Mouse (Mus musculus): ENCODE data around the gene Stambpl1. TPM values are rescaled to one million over a fixed set of nuclear protein-coding genes. Genes with fewer than 3 reads are reported as not detected.

Stambpl1 gene
- total and polyA plus RNA-seq, 2 experiments from 2014 or later, result 7.4 to 9.4 TPM

DNA sequence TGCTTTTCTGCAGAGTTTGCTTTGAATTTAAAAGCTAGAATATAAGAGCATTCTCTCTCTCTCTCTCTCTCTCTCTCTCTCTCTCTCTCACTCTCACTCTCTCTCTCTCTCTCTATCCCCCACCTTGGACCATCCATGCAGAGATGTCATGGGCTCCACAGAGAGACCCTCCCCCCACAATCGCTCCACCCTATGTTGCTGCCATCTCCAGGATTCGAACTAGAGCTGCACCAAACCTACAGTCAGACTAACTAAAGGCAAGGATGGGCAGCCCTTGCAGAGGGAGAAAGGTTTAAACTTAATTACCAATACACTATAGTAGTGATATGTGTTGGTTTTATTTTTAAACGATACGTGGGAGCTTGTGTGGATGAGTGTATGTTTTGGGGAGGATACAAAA lies 58.6 kb downstream of the Stambpl1 start:
- no peak for ATAC-seq (ENCODE audit: insufficient read depth, low read depth)
- 81% methylated on average over 4 of the region's 4 CpGs for WGBS
- Histone ChIP-seq H3K36me3 (replicated peaks; ENCODE audit: control insufficient read depth, insufficient read depth, low read length) (peaks cover 42% of the 10 kb centered on the region), H3K9me3 (replicated peaks; ENCODE audit: control insufficient read depth, low read length) (no peaks in the 10 kb centered on the region), H3K27ac (ENCODE audit: low read depth) (no peak overlapping the region), H3K9ac (replicated peaks; ENCODE audit: low read depth, low read length) (no peak overlapping the region), H3K27me3 (ENCODE audit: control insufficient read depth, insufficient read depth, low read length) (no peaks in the 10 kb centered on the region), H3K4me1 (ENCODE audit: control insufficient read depth, insufficient read depth) (no peaks in the 10 kb centered on the region), H3K4me3 (ENCODE audit: low read depth, low read length) (no peak overlapping the region), H3K4me2 (ENCODE audit: low read depth, low read length) (no peak overlapping the region)
- DNase-seq (ENCODE audit: low spot score), result no peak
- TF ChIP-seq CTCF (IDR thresholded peaks at IDR 0.05; ENCODE audit: low read depth) (no peak), EP300 (IDR thresholded peaks at IDR 0.05; ENCODE audit: low read depth) (no peak)

DNA sequence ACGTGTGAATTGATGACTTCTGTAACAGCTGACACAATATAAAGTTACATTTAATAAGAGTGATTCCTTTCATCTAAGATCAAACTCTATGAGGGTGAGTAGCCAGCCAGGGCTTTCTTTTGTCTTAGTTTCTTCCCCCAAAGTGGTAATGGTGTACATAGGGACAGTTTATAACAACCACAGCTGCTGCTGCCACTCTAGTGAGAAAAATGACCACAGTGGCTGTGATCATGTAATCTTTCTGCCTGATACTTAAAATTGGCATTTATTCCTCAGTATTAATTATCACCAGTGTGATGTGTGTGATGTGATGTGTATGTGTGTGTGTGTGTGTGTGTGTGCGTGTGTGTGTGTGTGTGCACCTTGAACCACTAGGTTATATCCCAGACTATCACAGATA lies 59.9 kb downstream of the Stambpl1 start:
- ATAC-seq (ENCODE audit: insufficient read depth, low read depth) (no peak), DNase-seq (ENCODE audit: low spot score) (no peak)
- Histone ChIP-seq H3K4me2 (ENCODE audit: low read depth, low read length) (peak overlapping the region; percentile 62; the same call in 1 of the 2 replicates), H3K9me3 (replicated peaks; ENCODE audit: control insufficient read depth, low read length) (no peaks in the 10 kb centered on the region), H3K36me3 (replicated peaks; ENCODE audit: control insufficient read depth, insufficient read depth, low read length) (peaks cover 30% of the 10 kb centered on the region), H3K4me1 (ENCODE audit: control insufficient read depth, insufficient read depth) (no peaks in the 10 kb centered on the region), H3K9ac (replicated peaks; ENCODE audit: low read depth, low read length) (no peak overlapping the region), H3K4me3 (ENCODE audit: low read depth, low read length) (no peak overlapping the region), H3K27ac (ENCODE audit: low read depth) (no peak overlapping the region), H3K27me3 (ENCODE audit: control insufficient read depth, insufficient read depth, low read length) (no peaks in the 10 kb centered on the region)
- TF ChIP-seq CTCF (IDR thresholded peaks at IDR 0.05; ENCODE audit: low read depth) (no peak), EP300 (IDR thresholded peaks at IDR 0.05; ENCODE audit: low read depth) (no peak)
- 76% methylated on average over 2 of the region's 2 CpGs for WGBS

DNA sequence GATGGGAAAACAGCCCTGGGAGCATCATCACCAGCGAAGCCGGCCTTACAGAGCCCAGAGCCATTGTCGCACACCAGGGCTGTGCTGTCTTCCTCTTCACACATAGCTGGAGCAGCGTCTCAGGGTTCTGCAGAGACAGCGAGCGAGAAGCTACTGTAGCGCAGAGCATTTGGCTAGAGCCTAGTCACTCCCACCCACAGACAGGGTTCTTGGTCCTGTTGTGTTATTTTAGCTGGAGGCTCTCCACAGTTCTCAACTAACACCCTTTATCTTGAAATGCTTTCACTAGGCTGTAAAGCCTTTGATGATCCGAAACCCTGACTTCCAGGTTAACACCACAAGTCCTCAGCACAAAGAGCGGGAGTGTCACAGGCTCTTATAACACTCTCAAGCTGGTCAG lies 60.4 kb downstream of the Stambpl1 start:
- no peaks in the 10 kb centered on the region for H3K9me3 ChIP-seq (replicated peaks; ENCODE audit: control insufficient read depth, low read length)
- H3K4me2 ChIP-seq (ENCODE audit: low read depth, low read length), result peak overlapping the region; percentile 62
- peak; percentile 31 for DNase-seq (ENCODE audit: low spot score)
- ATAC-seq (ENCODE audit: insufficient read depth, low read depth), result no peak
- 37% methylated on average over 9 of the region's 9 CpGs for WGBS
- peaks cover 24% of the 10 kb centered on the region for H3K36me3 ChIP-seq (replicated peaks; ENCODE audit: control insufficient read depth, insufficient read depth, low read length)
- H3K27me3 ChIP-seq (ENCODE audit: control insufficient read depth, insufficient read depth, low read length), result no peaks in the 10 kb centered on the region
- TF ChIP-seq CTCF (IDR thresholded peaks at IDR 0.05; ENCODE audit: low read depth), result no peak
- TF ChIP-seq EP300 (IDR thresholded peaks at IDR 0.05; ENCODE audit: low read depth), result no peak
- no peak overlapping the region for H3K27ac ChIP-seq (ENCODE audit: low read depth)
- peak overlapping the region; percentile 59 for H3K4me3 ChIP-seq (ENCODE audit: low read depth, low read length)
- no peaks in the 10 kb centered on the region for H3K4me1 ChIP-seq (ENCODE audit: control insufficient read depth, insufficient read depth)
- H3K9ac ChIP-seq (replicated peaks; ENCODE audit: low read depth, low read length), result peak overlapping the region; percentile 33; the same call in 1 of the 2 replicates

DNA sequence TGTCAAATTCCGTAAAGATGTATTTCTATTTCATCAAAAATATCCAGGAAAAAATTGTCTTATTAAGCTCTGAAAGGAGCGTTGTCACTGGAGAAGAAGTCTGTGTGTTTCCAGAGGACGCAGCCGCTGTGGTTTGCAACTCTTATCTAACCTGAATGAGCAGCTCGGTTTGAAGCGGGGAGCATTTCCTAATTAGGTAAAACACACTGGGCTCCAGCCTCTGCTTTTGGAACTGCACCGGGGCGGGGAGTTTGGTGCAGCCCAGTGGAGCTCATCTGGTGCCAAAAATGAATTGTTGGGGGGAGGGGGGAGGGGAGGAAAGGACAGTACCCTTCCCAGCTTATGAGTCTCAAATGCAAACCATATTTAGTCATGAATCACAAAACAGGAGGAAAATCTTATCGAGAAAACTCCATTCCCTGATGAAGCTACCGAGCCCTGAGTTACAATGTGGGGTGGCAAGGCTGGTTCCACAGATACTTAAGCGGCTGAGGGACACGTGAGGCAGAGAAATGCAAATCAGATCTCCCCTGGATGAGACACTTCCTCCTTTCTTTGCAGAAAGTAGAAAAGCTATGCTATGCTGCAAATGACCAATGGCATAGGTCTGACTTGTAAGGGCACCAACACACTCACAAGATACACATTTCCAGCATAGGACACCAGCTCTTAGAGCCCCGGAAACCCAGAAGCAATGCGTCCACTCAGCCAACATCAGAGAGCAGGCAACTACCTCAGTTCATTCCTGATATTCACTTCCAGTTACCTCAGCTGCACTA lies 62.3 kb downstream of the Stambpl1 start:
- no peak for TF ChIP-seq EP300 (IDR thresholded peaks at IDR 0.05; ENCODE audit: low read depth)
- no peak for TF ChIP-seq CTCF (IDR thresholded peaks at IDR 0.05; ENCODE audit: low read depth)
- peak; percentile 74 for DNase-seq (ENCODE audit: low spot score)
- Histone ChIP-seq H3K36me3 (replicated peaks; ENCODE audit: control insufficient read depth, insufficient read depth, low read length) (peaks cover 12% of the 10 kb centered on the region), H3K27me3 (ENCODE audit: control insufficient read depth, insufficient read depth, low read length) (no peaks in the 10 kb centered on the region), H3K4me2 (ENCODE audit: low read depth, low read length) (peak overlapping the region; percentile 62), H3K9me3 (replicated peaks; ENCODE audit: control insufficient read depth, low read length) (no peaks in the 10 kb centered on the region), H3K27ac (ENCODE audit: low read depth) (peak overlapping the region; percentile 92), H3K4me1 (ENCODE audit: control insufficient read depth, insufficient read depth) (no peaks in the 10 kb centered on the region), H3K4me3 (ENCODE audit: low read depth, low read length) (peak overlapping the region; percentile 59), H3K9ac (replicated peaks; ENCODE audit: low read depth, low read length) (peak overlapping the region; percentile 76)
- ATAC-seq (ENCODE audit: insufficient read depth, low read depth), result peak; percentile 62
- 13% methylated on average over 14 of the region's 14 CpGs for WGBS

DNA sequence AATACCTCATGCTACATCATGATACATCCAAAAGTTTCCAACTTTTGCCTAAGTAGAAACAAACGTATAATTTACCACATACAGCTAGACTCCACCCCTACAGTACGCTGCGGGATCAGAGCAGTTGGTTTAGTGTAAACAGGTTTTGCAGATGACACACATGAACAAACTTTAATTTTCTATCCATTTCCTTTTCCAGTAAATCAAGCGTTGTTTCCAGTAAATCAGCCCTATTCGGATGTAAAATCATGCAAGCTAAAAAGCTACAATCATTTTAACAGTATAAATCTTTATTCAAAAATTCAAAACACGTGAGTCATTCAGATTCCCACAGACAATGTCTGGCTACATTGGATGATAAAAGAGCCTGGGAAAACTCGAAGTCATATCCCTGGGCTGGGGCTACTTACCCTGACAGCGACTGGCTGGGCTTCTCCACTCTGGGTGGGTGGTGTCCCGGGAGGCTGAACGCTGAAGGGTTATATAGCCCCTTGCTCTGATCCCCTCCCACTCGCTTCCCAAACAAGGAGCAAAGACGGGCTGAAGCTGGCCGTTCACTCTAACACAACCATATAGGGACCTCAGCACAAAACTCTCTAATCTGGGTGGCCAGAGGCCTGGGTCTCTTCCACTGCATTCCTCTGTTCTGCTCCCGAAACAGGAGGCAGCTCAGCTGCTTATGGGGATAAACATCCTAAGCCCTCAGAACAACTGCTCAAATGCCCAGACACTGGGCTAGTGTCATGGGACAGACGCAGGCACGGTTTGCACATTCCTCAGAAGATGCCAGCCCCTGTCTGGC lies 63.1 kb downstream of the Stambpl1 start, which contains the start of gene Acta2:
Gene Acta2, minus strand, starts transcription at position 711 of the 802 bp plus-strand sequence.
- WGBS, result 21% methylated on average over 16 of the region's 16 CpGs
- Histone ChIP-seq H3K4me2 (ENCODE audit: low read depth, low read length) (peak within 1 kb of the TSS; percentile 62), H3K27me3 (ENCODE audit: control insufficient read depth, insufficient read depth, low read length) (no peaks in the 10 kb centered on the region), H3K9ac (replicated peaks; ENCODE audit: low read depth, low read length) (peak within 1 kb of the TSS; percentile 76), H3K4me1 (ENCODE audit: control insufficient read depth, insufficient read depth) (no peaks in the 10 kb centered on the region), H3K27ac (ENCODE audit: low read depth) (peak within 1 kb of the TSS; percentile 92), H3K9me3 (replicated peaks; ENCODE audit: control insufficient read depth, low read length) (no peaks in the 10 kb centered on the region), H3K4me3 (ENCODE audit: low read depth, low read length) (peak within 1 kb of the TSS; percentile 59), H3K36me3 (replicated peaks; ENCODE audit: control insufficient read depth, insufficient read depth, low read length) (peaks cover 12% of the 10 kb centered on the region; the same call in 1 of the 2 replicates)
- DNase-seq (ENCODE audit: low spot score), result peak; percentile 71
- TF ChIP-seq EP300 (IDR thresholded peaks at IDR 0.05; ENCODE audit: low read depth), result no peak
- no peak for TF ChIP-seq CTCF (IDR thresholded peaks at IDR 0.05; ENCODE audit: low read depth)
- ATAC-seq (ENCODE audit: insufficient read depth, low read depth), result peak; percentile 83
